Mouse (Mus musculus): ENCODE results near the gene Syt15. TPM values are rescaled to one million over a fixed set of nuclear protein-coding genes. Genes with fewer than 3 reads are reported as not detected.

The Syt15 gene
- polyA plus RNA-seq, 1 experiment from 2014 or later = 0.21 TPM

GRCm38 (mm10) chr14:34208651-34209050 is 10.7 kb upstream of the Syt15 start:
- Histone ChIP-seq H3K4me2 (no peak overlapping the region), H3K9me3 (replicated peaks) (no peaks in the 10 kb centered on the region), H3K4me3 (no peak overlapping the region), H3K36me3 (ENCODE audit: poor library complexity, severe bottlenecking) (no peaks in the 10 kb centered on the region), H3K27ac (no peak overlapping the region), H3K27me3 (no peaks in the 10 kb centered on the region), H3K4me1 (no peaks in the 10 kb centered on the region), H3K9ac (no peak overlapping the region)
- 49% methylated on average over 2 of the region's 2 CpGs for WGBS
- no peak for ATAC-seq

- 50% methylated on average over 4 of the region's 4 CpGs for WGBS
Observed at GRCm38 (mm10) chr14:34209080-34209479, 10.3 kb upstream of the Syt15 start.

DNA sequence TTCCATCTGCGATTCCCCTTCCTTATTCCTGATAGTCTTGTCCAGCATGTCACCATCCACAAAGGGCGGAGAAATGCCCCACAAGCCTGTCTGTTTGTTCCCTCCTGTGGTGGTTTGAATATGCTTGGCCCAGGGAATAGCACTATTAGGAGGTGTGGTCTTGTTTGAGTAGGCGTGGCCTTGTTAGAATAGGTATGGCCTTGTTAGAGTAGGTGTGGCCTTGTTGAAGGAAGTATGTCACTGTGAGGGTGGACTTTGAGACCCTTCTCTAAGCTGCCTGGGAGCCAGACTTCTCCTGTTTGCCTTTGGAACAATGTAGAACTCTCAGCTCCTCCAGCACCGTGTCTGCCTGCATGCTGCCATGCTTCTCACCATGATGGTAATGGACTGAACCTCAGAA is 9.5 kb upstream of the Syt15 start:
- Histone ChIP-seq H3K9me3 (replicated peaks) (no peaks in the 10 kb centered on the region), H3K4me2 (no peak overlapping the region), H3K27me3 (no peaks in the 10 kb centered on the region), H3K4me1 (no peaks in the 10 kb centered on the region), H3K9ac (no peak overlapping the region), H3K36me3 (ENCODE audit: poor library complexity, severe bottlenecking) (no peaks in the 10 kb centered on the region), H3K27ac (no peak overlapping the region), H3K4me3 (no peak overlapping the region)
- no peak for ATAC-seq
- 88% methylated on average over 4 of the region's 4 CpGs for WGBS

More at GRCm38 (mm10) chr14:34209080-34209479, 10.3 kb upstream of the Syt15 start:
- H3K4me2 ChIP-seq = no peak overlapping the region
- H3K27ac ChIP-seq = no peak overlapping the region
- no peaks in the 10 kb centered on the region for H3K4me1 ChIP-seq
- H3K36me3 ChIP-seq (ENCODE audit: poor library complexity, severe bottlenecking) = no peaks in the 10 kb centered on the region
- ATAC-seq = no peak
- no peak overlapping the region for H3K9ac ChIP-seq
- no peak overlapping the region for H3K4me3 ChIP-seq
- H3K27me3 ChIP-seq = no peaks in the 10 kb centered on the region
- no peaks in the 10 kb centered on the region for H3K9me3 ChIP-seq (replicated peaks)

DNA sequence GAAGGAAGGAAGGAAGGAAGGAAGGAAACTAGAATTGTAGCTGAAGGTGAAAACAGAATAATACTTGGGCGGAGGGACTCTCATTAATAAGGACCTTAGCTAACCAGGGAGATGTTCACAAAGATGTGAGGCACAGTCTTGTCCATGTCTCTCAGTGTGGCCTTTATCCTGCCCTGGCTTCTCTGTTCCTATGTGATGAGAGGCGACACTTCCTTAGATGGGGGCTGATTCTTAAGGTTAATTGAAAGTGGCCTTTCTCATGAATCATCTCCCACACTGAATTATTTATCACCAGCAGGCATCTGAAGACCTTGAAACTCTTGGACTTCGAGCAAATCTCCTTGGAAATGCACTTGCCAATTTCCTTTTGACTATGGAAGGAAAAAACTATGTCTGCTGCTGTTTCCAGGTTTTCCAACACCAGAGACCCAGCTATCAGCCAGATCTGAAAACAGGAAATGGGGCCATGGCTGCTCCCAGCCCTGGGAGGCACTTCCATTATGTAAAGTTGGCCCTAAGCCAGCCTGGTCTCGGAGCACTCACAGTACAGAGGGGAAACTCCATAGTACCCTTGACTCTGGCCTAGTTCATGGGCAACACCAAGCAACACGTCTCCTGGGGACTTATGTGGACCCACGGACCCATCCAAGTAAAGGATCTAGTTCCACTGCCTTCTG is 3.8 kb upstream of the Syt15 start:
- no peak overlapping the region for H3K9ac ChIP-seq
- H3K4me3 ChIP-seq = no peak overlapping the region
- H3K4me2 ChIP-seq = no peak overlapping the region
- H3K9me3 ChIP-seq (replicated peaks) = no peaks in the 10 kb centered on the region
- peaks cover 28% of the 10 kb centered on the region for H3K27me3 ChIP-seq
- no peaks in the 10 kb centered on the region for H3K36me3 ChIP-seq (ENCODE audit: poor library complexity, severe bottlenecking)
- no peak for ATAC-seq
- peaks cover 4% of the 10 kb centered on the region; the same call in 1 of the 2 replicates for H3K4me1 ChIP-seq
- 72% methylated on average over 6 of the region's 6 CpGs for WGBS
- no peak overlapping the region for H3K27ac ChIP-seq

- H3K4me2 ChIP-seq = peak overlapping the region; percentile 54
- ATAC-seq = no peak
- H3K9ac ChIP-seq = no peak overlapping the region
- 8% methylated on average over 29 of the region's 29 CpGs for WGBS
- peaks cover 4% of the 10 kb centered on the region; the same call in 1 of the 2 replicates for H3K4me1 ChIP-seq
- H3K27me3 ChIP-seq = peaks cover 41% of the 10 kb centered on the region
- no peaks in the 10 kb centered on the region for H3K9me3 ChIP-seq (replicated peaks)
- H3K4me3 ChIP-seq = peak overlapping the region; percentile 21
- H3K27ac ChIP-seq = no peak overlapping the region
- H3K36me3 ChIP-seq (ENCODE audit: poor library complexity, severe bottlenecking) = no peaks in the 10 kb centered on the region
Observed at GRCm38 (mm10) chr14:34219786-34220198, 397 bp downstream of the Syt15 start.

DNA sequence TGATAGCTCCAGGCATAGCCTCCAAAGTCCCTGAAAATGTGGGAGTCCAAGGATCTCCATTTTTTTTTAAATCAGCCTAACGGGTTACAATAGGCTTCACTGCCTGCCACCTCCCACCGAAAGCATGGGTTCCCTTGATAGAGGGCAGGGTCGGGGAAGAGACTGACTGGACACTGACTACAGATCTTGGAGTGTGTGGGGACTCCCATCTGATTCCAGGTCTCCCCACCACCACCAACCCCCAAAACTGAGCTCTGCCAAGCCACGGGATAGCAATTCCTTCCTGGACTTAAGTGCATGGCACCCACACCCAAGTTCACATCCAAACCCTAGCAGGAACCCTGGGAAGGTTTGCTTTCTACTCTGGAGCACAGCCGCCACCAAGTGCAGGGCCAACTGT is 1.0 kb downstream of the Syt15 start:
- ATAC-seq = no peak
- Histone ChIP-seq H3K4me2 (no peak overlapping the region), H3K4me3 (no peak overlapping the region), H3K27ac (no peak overlapping the region), H3K36me3 (ENCODE audit: poor library complexity, severe bottlenecking) (no peaks in the 10 kb centered on the region), H3K9ac (no peak overlapping the region), H3K4me1 (peaks cover 4% of the 10 kb centered on the region; the same call in 1 of the 2 replicates), H3K9me3 (replicated peaks) (no peaks in the 10 kb centered on the region), H3K27me3 (peaks cover 41% of the 10 kb centered on the region)
- 80% methylated on average over 5 of the region's 5 CpGs for WGBS

GRCm38 (mm10) chr14:34221416-34222077 is 2.2 kb downstream of the Syt15 start:
- ATAC-seq = no peak
- Histone ChIP-seq H3K9ac (no peak overlapping the region), H3K27me3 (peaks cover 41% of the 10 kb centered on the region), H3K9me3 (replicated peaks) (no peaks in the 10 kb centered on the region), H3K36me3 (ENCODE audit: poor library complexity, severe bottlenecking) (no peaks in the 10 kb centered on the region), H3K4me1 (peaks cover 4% of the 10 kb centered on the region; the same call in 1 of the 2 replicates), H3K27ac (no peak overlapping the region), H3K4me3 (no peak overlapping the region), H3K4me2 (no peak overlapping the region)
- WGBS = 72% methylated on average over 5 of the region's 5 CpGs

DNA sequence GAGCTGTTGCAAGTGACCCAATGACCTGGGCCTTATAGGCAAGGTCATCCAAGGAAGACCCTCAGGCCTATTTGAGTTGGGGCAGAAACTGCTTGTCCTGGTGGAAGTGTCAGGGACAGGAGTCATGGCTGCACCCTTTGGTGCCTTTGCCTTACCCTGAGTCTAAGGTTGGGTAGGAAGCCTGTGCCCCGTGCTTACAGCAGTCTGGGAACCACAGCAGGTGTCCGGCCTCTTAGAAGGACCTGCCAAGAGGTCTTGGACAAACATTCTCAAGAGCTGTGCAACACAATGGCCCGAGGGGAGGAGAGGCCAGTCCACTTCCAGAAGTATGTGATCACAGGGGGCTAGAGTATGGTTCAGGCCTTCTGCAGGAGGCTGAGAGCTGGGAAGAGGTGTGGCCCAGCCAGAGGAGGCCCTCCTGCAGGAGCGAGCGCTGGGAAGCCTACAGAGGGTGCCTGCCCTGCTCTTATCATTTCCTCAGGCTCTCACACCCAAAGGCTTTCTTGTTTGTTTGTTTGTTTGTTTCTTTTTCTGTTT is 4.0 kb downstream of the Syt15 start:
- 75% methylated on average over 5 of the region's 5 CpGs for WGBS
- no peak for ATAC-seq

DNA sequence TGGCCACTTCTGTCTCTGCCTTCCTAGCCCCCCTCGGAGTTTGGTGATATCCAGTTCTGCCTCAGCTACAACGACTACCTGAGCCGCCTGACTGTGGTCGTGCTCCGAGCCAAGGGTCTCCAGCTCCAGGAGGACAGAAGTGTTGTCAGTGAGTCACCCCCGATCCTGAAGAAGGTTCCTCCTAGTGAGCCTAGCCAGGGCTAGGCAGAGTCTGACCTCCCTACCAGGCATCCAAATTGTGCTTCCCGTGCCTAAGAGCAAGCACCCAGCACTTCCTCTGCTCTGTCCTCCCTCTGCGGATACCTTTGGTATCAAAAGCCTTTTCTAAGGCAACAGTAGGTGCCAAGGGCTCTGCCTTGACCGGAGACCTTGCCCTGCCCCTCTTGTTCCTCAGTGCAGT is 6.6 kb downstream of the Syt15 start:
- H3K4me2 ChIP-seq = no peak overlapping the region
- no peak overlapping the region for H3K9ac ChIP-seq
- no peak overlapping the region for H3K4me3 ChIP-seq
- no peaks in the 10 kb centered on the region for H3K36me3 ChIP-seq (ENCODE audit: poor library complexity, severe bottlenecking)
- H3K9me3 ChIP-seq (replicated peaks) = no peaks in the 10 kb centered on the region
- WGBS = 92% methylated on average over 9 of the region's 9 CpGs
- H3K27ac ChIP-seq = no peak overlapping the region
- no peaks in the 10 kb centered on the region for H3K4me1 ChIP-seq
- no peak for ATAC-seq
- H3K27me3 ChIP-seq = peaks cover 9% of the 10 kb centered on the region

More for the DNA sequence above, 4.0 kb downstream of the Syt15 start:
- Histone ChIP-seq H3K4me3 (no peak overlapping the region), H3K4me2 (no peak overlapping the region), H3K4me1 (peaks cover 4% of the 10 kb centered on the region; the same call in 1 of the 2 replicates), H3K27ac (no peak overlapping the region), H3K36me3 (ENCODE audit: poor library complexity, severe bottlenecking) (no peaks in the 10 kb centered on the region), H3K9ac (no peak overlapping the region), H3K27me3 (peaks cover 34% of the 10 kb centered on the region), H3K9me3 (replicated peaks) (no peaks in the 10 kb centered on the region)

DNA sequence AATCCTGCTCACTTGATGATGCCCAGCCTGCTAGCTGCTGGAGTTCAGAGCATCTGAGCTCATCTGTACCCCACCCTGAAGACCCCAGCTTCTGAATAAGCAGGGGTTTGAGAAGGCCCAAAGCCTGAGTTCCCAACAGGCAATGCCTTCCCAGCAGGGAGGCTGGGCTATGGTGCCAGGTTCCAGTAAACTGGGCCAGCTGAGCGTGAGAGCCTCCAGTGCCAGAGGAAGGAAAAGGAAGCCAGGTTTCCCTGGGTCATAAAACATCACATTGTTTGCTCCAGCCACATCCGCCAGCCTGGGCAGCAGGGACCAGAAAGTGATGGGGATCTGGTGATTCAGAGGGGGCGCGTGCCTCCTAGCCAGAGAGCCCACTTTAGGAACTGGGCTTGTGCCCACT is 7.2 kb downstream of the Syt15 start:
- Histone ChIP-seq H3K27ac (no peak overlapping the region), H3K9me3 (replicated peaks) (0 out of 2 replicates have a peak, but pooled peaks cover 3% of the 10 kb centered on the region)
- 87% methylated on average over 4 of the region's 4 CpGs for WGBS

DNA sequence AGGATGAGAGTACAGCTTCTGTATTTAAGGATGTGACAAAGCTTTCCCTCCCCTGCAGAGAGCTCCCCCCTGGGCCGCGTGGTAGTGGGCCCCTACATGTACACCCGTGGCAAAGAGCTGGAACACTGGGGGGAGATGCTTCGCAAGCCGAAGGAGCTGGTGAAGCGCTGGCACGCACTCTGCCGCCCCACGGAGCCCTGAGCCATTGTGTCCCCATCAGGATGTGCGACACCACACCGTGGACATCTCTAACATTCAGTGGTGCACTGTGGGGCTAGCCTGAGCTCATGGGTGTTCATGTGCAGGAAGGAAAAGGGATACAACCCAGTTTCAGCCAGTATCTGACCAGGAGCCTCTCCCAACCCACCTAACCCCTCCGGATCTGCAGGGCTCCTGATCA is 8.6 kb downstream of the Syt15 start:
- Histone ChIP-seq H3K9ac (no peak overlapping the region), H3K4me2 (no peak overlapping the region), H3K27me3 (0 out of 2 replicates have a peak, but pooled peaks cover 2% of the 10 kb centered on the region), H3K4me1 (no peaks in the 10 kb centered on the region), H3K36me3 (ENCODE audit: poor library complexity, severe bottlenecking) (no peaks in the 10 kb centered on the region), H3K4me3 (no peak overlapping the region), H3K27ac (no peak overlapping the region), H3K9me3 (replicated peaks) (0 out of 2 replicates have a peak, but pooled peaks cover 3% of the 10 kb centered on the region)
- WGBS = 78% methylated on average over 12 of the region's 12 CpGs
- no peak for ATAC-seq

More for the DNA sequence above, 7.2 kb downstream of the Syt15 start:
- Histone ChIP-seq H3K4me2 (no peak overlapping the region), H3K4me1 (no peaks in the 10 kb centered on the region), H3K4me3 (no peak overlapping the region), H3K36me3 (ENCODE audit: poor library complexity, severe bottlenecking) (no peaks in the 10 kb centered on the region), H3K27me3 (peaks cover 6% of the 10 kb centered on the region; the same call in 1 of the 2 replicates), H3K9ac (no peak overlapping the region)
- ATAC-seq = no peak

GRCm38 (mm10) chr14:34228830-34229506 is 9.6 kb downstream of the Syt15 start:
- no peak overlapping the region for H3K27ac ChIP-seq
- no peaks in the 10 kb centered on the region for H3K36me3 ChIP-seq (ENCODE audit: poor library complexity, severe bottlenecking)
- no peak for ATAC-seq
- H3K9ac ChIP-seq = no peak overlapping the region
- H3K4me2 ChIP-seq = no peak overlapping the region
- no peaks in the 10 kb centered on the region for H3K4me1 ChIP-seq
- 87% methylated on average over 10 of the region's 10 CpGs for WGBS
- H3K9me3 ChIP-seq (replicated peaks) = 0 out of 2 replicates have a peak, but pooled peaks cover 3% of the 10 kb centered on the region
- no peak overlapping the region for H3K4me3 ChIP-seq
- no peaks in the 10 kb centered on the region for H3K27me3 ChIP-seq
